Mouse (Mus musculus) monocyte, adult 5-6 weeks (primary cell): ENCODE data around the gene Tmem176a. TPM values are rescaled to one million over a fixed set of nuclear protein-coding genes. Genes with fewer than 3 reads are reported as not detected.

Source experiments
- ATAC-seq: fragments of 153-309, 156-312 bp; replicated peaks from 2 replicates; pipeline ENCODE4 v1.8.0; 2017; ENCODE audit warnings: mild to moderate bottlenecking; ENCODE audit not compliant: low TSS enrichment, insufficient number of reproducible peaks, severe bottlenecking, poor library complexity, low FRiP score
- total RNA-seq: library from RNA; stranded (forward); fragments of 200-1000, 200-491, 200-594 nt; gene quantifications from 3 replicates; pipeline ENCODE4 v1.2.3, GENCODE M21; 2017

The Tmem176a gene
- total RNA-seq, 1 experiment from 2014 or later: 9.7 TPM

- no peak for ATAC-seq
These were observed 29.1 kb downstream of the Tmem176a start for GRCm38 (mm10) chr6:48869774-48870173.

- no peak for ATAC-seq
These were observed 31.9 kb downstream of the Tmem176a start, which contains the start of gene Aoc1 for GRCm38 (mm10) chr6:48872596-48872995. Gene Aoc1 (plus strand): TSS chr6:48872896.

- no peak for ATAC-seq
These were observed 33.9 kb downstream of the Tmem176a start for GRCm38 (mm10) chr6:48874576-48874975.

GRCm38 (mm10) chr6:48875515-48875914, 34.8 kb downstream of the Tmem176a start:
- ATAC-seq: no peak

GRCm38 (mm10) chr6:48876510-48877135, 35.9 kb downstream of the Tmem176a start:
- ATAC-seq: no peak

- no peak for ATAC-seq
These were observed 53.5 kb downstream of the Tmem176a start for GRCm38 (mm10) chr6:48894203-48894602.

- ATAC-seq: no peak
These were observed 54.5 kb downstream of the Tmem176a start for GRCm38 (mm10) chr6:48894938-48895818.

GRCm38 (mm10) chr6:48895941-48896340, 55.2 kb downstream of the Tmem176a start:
- no peak for ATAC-seq

Other genes with a start within 250 kb of the Tmem176a start
- 0.85 to 5.5 TPM (median 2.1 TPM) in 3 replicates for gene Repin1, start 247.0 kb upstream of the Tmem176a start, total RNA-seq
- 7.7 TPM in 1 of 3 replicates, not detected in the others for gene Gm44965, start 247.0 kb upstream of the Tmem176a start, total RNA-seq
- 2.6 to 2.8 TPM (median 2.6 TPM) in 3 replicates for gene Zfp775, start 238.9 kb upstream of the Tmem176a start, total RNA-seq
- gene AI854703, start 214.2 kb upstream of the Tmem176a start, total RNA-seq: 0.19 to 0.21 TPM in 2 of 3 replicates, not detected in the other
- 132 to 417 TPM (median 134 TPM) in 3 replicates for gene Gimap8, start 193.7 kb upstream of the Tmem176a start, total RNA-seq
- 104 to 288 TPM (median 141 TPM) in 3 replicates for gene Gimap9, start 164.8 kb upstream of the Tmem176a start, total RNA-seq
- 697 to 2,222 TPM (median 742 TPM) in 3 replicates for gene Gimap4, start 156.4 kb upstream of the Tmem176a start, total RNA-seq
- 355 to 968 TPM (median 415 TPM) in 3 replicates for gene Gimap6, start 132.7 kb upstream of the Tmem176a start, total RNA-seq
- 17.6 to 57.0 TPM (median 34.4 TPM) in 3 replicates for gene Gm28053, start 122.3 kb upstream of the Tmem176a start, total RNA-seq
- 67.2 to 199 TPM (median 74.1 TPM) in 3 replicates for gene Gimap7, start 122.3 kb upstream of the Tmem176a start, total RNA-seq
- gene Gimap1, start 101.9 kb upstream of the Tmem176a start, total RNA-seq: 99.2 to 313 TPM (median 123 TPM) in 3 replicates
- gene Gimap5, start 94.7 kb upstream of the Tmem176a start, total RNA-seq: 91.7 to 178 TPM (median 113 TPM) in 3 replicates
- 92.2 to 334 TPM (median 99.5 TPM) in 3 replicates for gene Gimap3, start 70.1 kb upstream of the Tmem176a start, total RNA-seq
- gene Tmem176b, start 577 bp downstream of the Tmem176a start, total RNA-seq: 19.1 to 28.4 TPM (median 27.7 TPM) in 3 replicates
- gene Aoc1, start 32.0 kb downstream of the Tmem176a start, total RNA-seq: not detected in 3 replicates
- gene 1600015I10Rik, start 89.0 kb downstream of the Tmem176a start, total RNA-seq: not detected in 3 replicates
- not detected in 3 replicates for gene Doxl2, start 134.0 kb downstream of the Tmem176a start, total RNA-seq
- gene Svs1, start 145.9 kb downstream of the Tmem176a start, total RNA-seq: not detected in 3 replicates
- 0.68 TPM in 1 of 3 replicates, not detected in the others for gene Gpnmb, start 195.6 kb downstream of the Tmem176a start, total RNA-seq
- 35.9 to 63.9 TPM (median 48.0 TPM) in 3 replicates for gene Malsu1, start 232.9 kb downstream of the Tmem176a start, total RNA-seq